Mouse (Mus musculus): Measurements from ENCODE around the gene Tet3. TPM values are rescaled to one million over a fixed set of nuclear protein-coding genes. Genes with fewer than 3 reads are reported as not detected.
A peak's percentile ranks its signal among the peaks of the same experiment; 100 is the strongest.

Tet3 gene
- total RNA-seq (2015) (27.9 and 29.6 TPM in 2 replicates), total RNA-seq (2017) (12.2 and 14.5 TPM in 2 replicates)

GRCm38 (mm10) chr6:83459034-83459644, at the start of gene Tet3:
Gene Tet3, minus strand, starts transcription at chr6:83459084.
- ATAC-seq (replicated peaks; ENCODE audit: poor library complexity): no peak

- 0 out of 2 replicates have a peak, but pooled peaks have one; percentile 10 for ATAC-seq (replicated peaks; ENCODE audit: poor library complexity)
Measured at GRCm38 (mm10) chr6:83507168-83507546, 48.3 kb upstream of the Tet3 start.

GRCm38 (mm10) chr6:83506258-83507167, 47.6 kb upstream of the Tet3 start, which contains the start of gene Dguok:
Gene Dguok, minus strand, starts transcription at chr6:83506969.
- peak; percentile 93 for ATAC-seq (replicated peaks; ENCODE audit: poor library complexity)

GRCm38 (mm10) chr6:83505554-83505953, 46.7 kb upstream of the Tet3 start:
- no peak for ATAC-seq (replicated peaks; ENCODE audit: poor library complexity)

GRCm38 (mm10) chr6:83503361-83503760, 44.5 kb upstream of the Tet3 start:
- ATAC-seq (replicated peaks; ENCODE audit: poor library complexity): no peak

- peak; percentile 26 for ATAC-seq (replicated peaks; ENCODE audit: poor library complexity)
Measured at GRCm38 (mm10) chr6:83502656-83503055, 43.8 kb upstream of the Tet3 start.

- no peak for ATAC-seq (replicated peaks; ENCODE audit: poor library complexity)
Measured at GRCm38 (mm10) chr6:83501524-83502310, 42.8 kb upstream of the Tet3 start.

GRCm38 (mm10) chr6:83500462-83500861, 41.6 kb upstream of the Tet3 start:
- no peak for ATAC-seq (replicated peaks; ENCODE audit: poor library complexity)

GRCm38 (mm10) chr6:83499078-83499477, 40.2 kb upstream of the Tet3 start:
- no peak for ATAC-seq (replicated peaks; ENCODE audit: poor library complexity)

- ATAC-seq (replicated peaks; ENCODE audit: poor library complexity): peak; percentile 44
Measured at GRCm38 (mm10) chr6:83496753-83497710, 38.1 kb upstream of the Tet3 start.

GRCm38 (mm10) chr6:83496009-83496752, 37.3 kb upstream of the Tet3 start:
- no peak for ATAC-seq (replicated peaks; ENCODE audit: poor library complexity)

GRCm38 (mm10) chr6:83490622-83491021, 31.7 kb upstream of the Tet3 start:
- ATAC-seq (replicated peaks; ENCODE audit: poor library complexity): no peak

GRCm38 (mm10) chr6:83488200-83488599, 29.3 kb upstream of the Tet3 start:
- ATAC-seq (replicated peaks; ENCODE audit: poor library complexity): no peak

- ATAC-seq (replicated peaks; ENCODE audit: poor library complexity): no peak
Measured at GRCm38 (mm10) chr6:83487298-83487697, 28.4 kb upstream of the Tet3 start.

- ATAC-seq (replicated peaks; ENCODE audit: poor library complexity): no peak
Measured at GRCm38 (mm10) chr6:83485854-83486253, 27.0 kb upstream of the Tet3 start.

- no peak for ATAC-seq (replicated peaks; ENCODE audit: poor library complexity)
Measured at GRCm38 (mm10) chr6:83483776-83484175, 24.9 kb upstream of the Tet3 start.

- peak; percentile 90 for ATAC-seq (replicated peaks; ENCODE audit: poor library complexity)
Measured at GRCm38 (mm10) chr6:83482418-83483085, 23.7 kb upstream of the Tet3 start.

GRCm38 (mm10) chr6:83480019-83480655, 21.3 kb upstream of the Tet3 start:
- no peak for ATAC-seq (replicated peaks; ENCODE audit: poor library complexity)

All from megakaryocyte progenitor cell, adult 5-6 weeks (primary cell).